Mouse (Mus musculus) heart, embryonic 12.5 days (tissue): ENCODE results near the gene H2-Ab1. TPM values are rescaled to one million over a fixed set of nuclear protein-coding genes. Genes with fewer than 3 reads are reported as not detected.

Experiments used
- ATAC-seq: fragments of 200-750 bp; cut with Nextera tagmentation; 2 replicates; pipeline ENCODE4 v1.8.0; 2017; ENCODE audit warnings: moderate TSS enrichment, moderate library complexity; ENCODE audit not compliant: insufficient number of reproducible peaks, low FRiP score
- H3K27ac ChIP-seq: fragments of 300-500 bp; sonication (generic); 2 replicates; pipeline ENCODE4 v1.5.1; 2016; ENCODE audit warnings: mild to moderate bottlenecking, moderate library complexity; ENCODE audit not compliant: poor library complexity, severe bottlenecking
- H3K27me3 ChIP-seq: fragments of 300-500 bp; sonication (generic); replicated peaks from 2 replicates; pipeline ENCODE4 v1.6.1; 2016; ENCODE audit warnings: mild to moderate bottlenecking, moderate library complexity
- H3K36me3 ChIP-seq: fragments of 300-500 bp; sonication (generic); 2 replicates; pipeline ENCODE4 v1.6.1; 2016; ENCODE audit warnings: mild to moderate bottlenecking, moderate library complexity
- H3K4me1 ChIP-seq: fragments of 300-500 bp; sonication (generic); replicated peaks from 2 replicates; pipeline ENCODE4 v1.6.1; 2016; ENCODE audit warnings: mild to moderate bottlenecking
- H3K4me2 ChIP-seq: fragments of 300-500 bp; sonication (generic); 2 replicates; pipeline ENCODE4 v1.6.1; 2016; ENCODE audit warnings: mild to moderate bottlenecking, moderate library complexity
- H3K4me3 ChIP-seq: fragments of 300-500 bp; sonication (generic); 2 replicates; pipeline ENCODE4 v1.5.1; 2016; ENCODE audit warnings: mild to moderate bottlenecking
- H3K9ac ChIP-seq: fragments of 300-500 bp; sonication (generic); 2 replicates; pipeline ENCODE4 v1.6.1; 2016; ENCODE audit warnings: mild to moderate bottlenecking, moderate library complexity
- H3K9me3 ChIP-seq: fragments of 300-500 bp; sonication (generic); replicated peaks from 2 replicates; pipeline ENCODE4 v1.6.1; 2016; ENCODE audit warnings: mild to moderate bottlenecking, moderate library complexity
- WGBS: fragments of 180-500 bp; shearing (Covaris S2); methylation state at CpG from one replicate; pipeline ENCODE4 v1.1.7; 2016; 5-methylcytosine and 5-hydroxymethylcytosine counted together
- polyA plus RNA-seq: library from polyadenylated mRNA; unstranded; fragments of >200 nt; fragmentation: Nextera tagmentation; extraction: Ambion mirVana; gene quantifications from 2 replicates; pipeline ENCODE4 v1.2.1, GENCODE M21; 2016

Gene H2-Ab1
- polyA plus RNA-seq, 1 experiment from 2014 or later: 15.2 TPM

GRCm38 (mm10) chr17:34285371-34285770 lies 27.9 kb downstream of the H2-Ab1 start:
- H3K4me1 ChIP-seq: no peaks in the 10 kb centered on the region
- H3K4me2 ChIP-seq: no peak overlapping the region
- H3K27ac ChIP-seq: no peak overlapping the region
- no peaks in the 10 kb centered on the region for H3K36me3 ChIP-seq
- no peak for ATAC-seq
- peaks cover 15% of the 10 kb centered on the region for H3K27me3 ChIP-seq
- no peak overlapping the region for H3K4me3 ChIP-seq
- H3K9ac ChIP-seq: no peak overlapping the region
- H3K9me3 ChIP-seq: no peaks in the 10 kb centered on the region
- WGBS: 61% methylated on average over 4 of the region's 4 CpGs

- ATAC-seq: no peak
- Histone ChIP-seq H3K27ac (no peak overlapping the region), H3K36me3 (no peaks in the 10 kb centered on the region), H3K27me3 (peaks cover 10% of the 10 kb centered on the region), H3K9me3 (no peaks in the 10 kb centered on the region), H3K9ac (no peak overlapping the region), H3K4me3 (no peak overlapping the region), H3K4me1 (no peaks in the 10 kb centered on the region), H3K4me2 (no peak overlapping the region)
- WGBS: 35% methylated on average over 4 of the region's 4 CpGs
Observed at GRCm38 (mm10) chr17:34285848-34286247, 28.4 kb downstream of the H2-Ab1 start.

- Histone ChIP-seq H3K27ac (no peak overlapping the region), H3K4me1 (no peaks in the 10 kb centered on the region), H3K4me2 (no peak overlapping the region), H3K27me3 (peaks cover 8% of the 10 kb centered on the region; the same call in 1 of the 2 replicates), H3K9ac (no peak overlapping the region), H3K9me3 (no peaks in the 10 kb centered on the region), H3K36me3 (no peaks in the 10 kb centered on the region), H3K4me3 (no peak overlapping the region)
- 51% methylated on average over 5 of the region's 5 CpGs for WGBS
- ATAC-seq: no peak
Observed at GRCm38 (mm10) chr17:34286501-34286900, 29.0 kb downstream of the H2-Ab1 start.

GRCm38 (mm10) chr17:34286999-34287398 lies 29.5 kb downstream of the H2-Ab1 start:
- Histone ChIP-seq H3K36me3 (no peaks in the 10 kb centered on the region), H3K4me3 (no peak overlapping the region), H3K4me2 (no peak overlapping the region), H3K27me3 (peaks cover 8% of the 10 kb centered on the region; the same call in 1 of the 2 replicates), H3K27ac (no peak overlapping the region), H3K9me3 (no peaks in the 10 kb centered on the region), H3K9ac (no peak overlapping the region), H3K4me1 (no peaks in the 10 kb centered on the region)
- no peak for ATAC-seq
- 62% methylated on average over 6 of the region's 6 CpGs for WGBS

- WGBS: 20% methylated on average over 8 of the region's 8 CpGs
- Histone ChIP-seq H3K4me3 (no peak within 1 kb of the TSS), H3K36me3 (no peaks in the 10 kb centered on the region), H3K4me1 (no peaks in the 10 kb centered on the region), H3K27ac (no peak within 1 kb of the TSS), H3K27me3 (peaks cover 8% of the 10 kb centered on the region; the same call in 1 of the 2 replicates), H3K9ac (no peak within 1 kb of the TSS), H3K4me2 (no peak within 1 kb of the TSS), H3K9me3 (no peaks in the 10 kb centered on the region)
- ATAC-seq: peak; percentile 39; the same call in 1 of the 2 replicates
Observed at GRCm38 (mm10) chr17:34287648-34288047, 30.2 kb downstream of the H2-Ab1 start, which contains the start of gene H2-Aa. Gene H2-Aa (minus strand): TSS chr17:34287823.

GRCm38 (mm10) chr17:34288131-34288530 lies 30.6 kb downstream of the H2-Ab1 start:
- Histone ChIP-seq H3K4me1 (no peaks in the 10 kb centered on the region), H3K36me3 (no peaks in the 10 kb centered on the region), H3K9ac (no peak overlapping the region), H3K27me3 (peaks cover 8% of the 10 kb centered on the region; the same call in 1 of the 2 replicates), H3K4me2 (no peak overlapping the region), H3K4me3 (no peak overlapping the region), H3K27ac (no peak overlapping the region), H3K9me3 (no peaks in the 10 kb centered on the region)
- WGBS: 65% methylated on average over 3 of the region's 3 CpGs
- ATAC-seq: no peak

GRCm38 (mm10) chr17:34291609-34292008 lies 34.1 kb downstream of the H2-Ab1 start:
- no peaks in the 10 kb centered on the region for H3K4me1 ChIP-seq
- no peaks in the 10 kb centered on the region for H3K36me3 ChIP-seq
- no peak overlapping the region for H3K9ac ChIP-seq
- no peak overlapping the region for H3K27ac ChIP-seq
- 14% methylated on average over 8 of the region's 8 CpGs for whole genome bisulfite sequencing
- H3K27me3 ChIP-seq: peaks cover 2% of the 10 kb centered on the region; the same call in 1 of the 2 replicates
- no peak overlapping the region for H3K4me2 ChIP-seq
- peak; percentile 63; the same call in 1 of the 2 replicates for ATAC-seq
- H3K9me3 ChIP-seq: no peaks in the 10 kb centered on the region
- no peak overlapping the region for H3K4me3 ChIP-seq

GRCm38 (mm10) chr17:34292570-34292969 lies 35.1 kb downstream of the H2-Ab1 start:
- 72% methylated on average over 4 of the region's 4 CpGs for WGBS
- H3K4me1 ChIP-seq: no peaks in the 10 kb centered on the region
- H3K27ac ChIP-seq: no peak overlapping the region
- ATAC-seq: no peak
- H3K4me2 ChIP-seq: no peak overlapping the region
- H3K27me3 ChIP-seq: peaks cover 8% of the 10 kb centered on the region; the same call in 1 of the 2 replicates
- no peaks in the 10 kb centered on the region for H3K9me3 ChIP-seq
- no peak overlapping the region for H3K9ac ChIP-seq
- H3K4me3 ChIP-seq: no peak overlapping the region
- no peaks in the 10 kb centered on the region for H3K36me3 ChIP-seq

GRCm38 (mm10) chr17:34293533-34293932 lies 36.0 kb downstream of the H2-Ab1 start:
- no peaks in the 10 kb centered on the region for H3K9me3 ChIP-seq
- H3K4me3 ChIP-seq: no peak overlapping the region
- H3K27me3 ChIP-seq: peaks cover 14% of the 10 kb centered on the region; the same call in 1 of the 2 replicates
- H3K36me3 ChIP-seq: no peaks in the 10 kb centered on the region
- no peak overlapping the region for H3K4me2 ChIP-seq
- no peak overlapping the region for H3K27ac ChIP-seq
- no peaks in the 10 kb centered on the region for H3K4me1 ChIP-seq
- no peak for ATAC-seq
- 50% methylated on average over 2 of the region's 2 CpGs for WGBS
- no peak overlapping the region for H3K9ac ChIP-seq

GRCm38 (mm10) chr17:34294249-34294648 lies 36.8 kb downstream of the H2-Ab1 start:
- Histone ChIP-seq H3K36me3 (no peaks in the 10 kb centered on the region), H3K27me3 (peaks cover 14% of the 10 kb centered on the region; the same call in 1 of the 2 replicates), H3K4me2 (no peak overlapping the region), H3K9ac (no peak overlapping the region), H3K9me3 (no peaks in the 10 kb centered on the region), H3K4me1 (no peaks in the 10 kb centered on the region), H3K4me3 (no peak overlapping the region), H3K27ac (no peak overlapping the region)
- ATAC-seq: no peak
- 63% methylated on average over 4 of the region's 4 CpGs for WGBS

- Histone ChIP-seq H3K4me3 (no peak overlapping the region), H3K27ac (no peak overlapping the region), H3K27me3 (peaks cover 14% of the 10 kb centered on the region; the same call in 1 of the 2 replicates), H3K4me1 (no peaks in the 10 kb centered on the region), H3K9ac (no peak overlapping the region), H3K4me2 (no peak overlapping the region), H3K36me3 (no peaks in the 10 kb centered on the region), H3K9me3 (no peaks in the 10 kb centered on the region)
- no peak for ATAC-seq
Observed at GRCm38 (mm10) chr17:34295307-34295706, 37.8 kb downstream of the H2-Ab1 start.
